Mouse (Mus musculus) liver, adult 2 months (tissue): ENCODE results near the gene Stk10. TPM values are rescaled to one million over a fixed set of nuclear protein-coding genes. Genes with fewer than 3 reads are reported as not detected.
A peak's percentile ranks its signal among the peaks of the same experiment; 100 is the strongest.

ENCODE experiments used
- DNase-seq: peaks from one replicate; pipeline ENCODE4 v3.0.0-alpha.2; 2011; ENCODE audit warnings: low read depth, low spot score; ENCODE audit errors: extremely low read depth
- H3K27ac ChIP-seq: fragments of 200-500 bp; replicated peaks from 2 replicates; pipeline ENCODE4 v1.5.1; 2012; ENCODE audit warnings: low read depth, mild to moderate bottlenecking, control low read depth, inconsistent platforms, low read length; ENCODE audit not compliant: insufficient read depth
- H3K27me3 ChIP-seq: fragments of 200-500 bp; 2 replicates; pipeline ENCODE4 v1.6.1; 2012; ENCODE audit warnings: mild to moderate bottlenecking, moderate library complexity, low read length, inconsistent platforms; ENCODE audit not compliant: control insufficient read depth, insufficient read depth
- H3K36me3 ChIP-seq: fragments of 200-500 bp; 2 replicates; pipeline ENCODE4 v1.6.1; 2012; ENCODE audit warnings: low read length, inconsistent platforms; ENCODE audit not compliant: control insufficient read depth, insufficient read depth
- H3K4me1 ChIP-seq: fragments of 200-500 bp; 2 replicates; pipeline ENCODE4 v1.6.1; 2011; ENCODE audit warnings: low read length; ENCODE audit not compliant: control insufficient read depth, insufficient read depth
- H3K4me3 ChIP-seq: fragments of 200-500 bp; 2 replicates; pipeline ENCODE4 v1.5.1; 2011; ENCODE audit warnings: low read depth, mild to moderate bottlenecking, control low read depth, low read length, moderate library complexity; ENCODE audit not compliant: insufficient read depth
- H3K79me2 ChIP-seq: fragments of 200-500 bp; 2 replicates; pipeline ENCODE4 v1.6.1; 2012; ENCODE audit warnings: inconsistent platforms, mild to moderate bottlenecking, low read length, moderate library complexity; ENCODE audit not compliant: control insufficient read depth, insufficient read depth
- H3K9ac ChIP-seq: fragments of 200-500 bp; 2 replicates; pipeline ENCODE4 v1.6.1; 2012; ENCODE audit warnings: low read depth, mild to moderate bottlenecking, control low read depth, inconsistent platforms, low read length
- CTCF ChIP-seq: fragments of 200-500 bp; IDR thresholded peaks from 2 replicates; pipeline ENCODE4 v1.5.1; 2011; ENCODE audit warnings: low read depth, low read length, control low read depth
- POLR2A ChIP-seq: fragments of 200-500 bp; IDR thresholded peaks from 2 replicates; pipeline ENCODE4 v1.6.1; 2011; ENCODE audit warnings: low read length, control low read depth; ENCODE audit not compliant: insufficient read depth; ENCODE audit errors: extremely low read depth
- WGBS: fragments of 180-500 bp; shearing (Covaris S2); methylation state at CpG from one replicate; pipeline ENCODE4 v1.1.7; 2018; 5-methylcytosine and 5-hydroxymethylcytosine counted together
- polyA plus RNA-seq: library from polyadenylated mRNA; depleted of rRNA; stranded (reverse); fragments of >200 nt; gene quantifications from 2 replicates; pipeline ENCODE4 v1.2.3, GENCODE M21; 2012
- total RNA-seq: library from RNA; depleted of rRNA; stranded (reverse); fragments of >200 nt; gene quantifications from 2 replicates; pipeline ENCODE4 v1.2.3, GENCODE M21; 2014

Gene Stk10
- total and polyA plus RNA-seq, 2 experiments = 2.0 to 2.4 TPM

DNA sequence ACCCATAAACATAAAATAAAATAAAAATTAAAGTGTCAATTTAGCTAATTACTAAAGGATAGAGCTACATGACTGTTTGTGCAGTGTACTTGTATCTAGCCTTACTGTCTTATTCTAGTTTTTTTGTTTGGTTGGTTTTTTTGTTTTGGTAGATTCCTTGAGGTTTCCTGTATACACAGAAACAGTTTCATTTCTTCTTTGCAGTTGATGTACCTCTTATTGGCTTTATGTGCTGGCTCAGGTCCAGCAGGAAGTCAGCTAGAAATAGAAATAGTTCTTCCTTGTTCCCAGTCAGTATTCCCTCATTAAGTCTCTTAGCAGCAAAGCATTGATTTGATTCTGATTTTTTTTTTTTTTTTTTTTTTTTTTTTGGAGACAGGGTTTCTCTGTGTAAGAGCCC lies 74.2 kb downstream of the Stk10 start:
- Histone ChIP-seq H3K4me3 (no peak overlapping the region), H3K4me1 (peaks cover 8% of the 10 kb centered on the region), H3K36me3 (no peaks in the 10 kb centered on the region), H3K9ac (no peak overlapping the region), H3K27me3 (no peaks in the 10 kb centered on the region), H3K27ac (no peak overlapping the region), H3K79me2 (no peaks in the 10 kb centered on the region)
- no peak for TF ChIP-seq CTCF
- no peak for TF ChIP-seq POLR2A
- DNase-seq = peak; percentile 44

DNA sequence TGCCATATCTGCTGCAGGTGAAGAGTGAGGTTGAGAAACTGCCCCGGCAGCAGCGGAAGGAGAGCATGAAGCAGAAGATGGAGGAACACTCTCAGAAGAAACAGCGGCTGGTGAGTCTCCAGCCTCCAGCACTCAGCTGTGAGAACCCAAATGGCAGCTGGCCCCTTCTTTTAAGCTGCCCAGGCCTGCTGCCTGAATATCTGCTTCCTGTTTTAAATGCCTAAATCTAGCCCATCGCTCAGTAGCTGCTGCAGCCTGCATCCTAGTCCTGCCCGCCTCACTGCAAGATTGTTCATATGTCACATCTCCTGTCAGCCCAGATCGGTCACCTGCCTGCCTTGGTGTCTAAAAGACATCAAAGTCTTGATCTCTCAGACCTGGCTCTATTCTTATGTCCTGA lies 77.5 kb downstream of the Stk10 start:
- DNase-seq = no peak
- TF ChIP-seq CTCF = no peak
- no peak for TF ChIP-seq POLR2A

DNA sequence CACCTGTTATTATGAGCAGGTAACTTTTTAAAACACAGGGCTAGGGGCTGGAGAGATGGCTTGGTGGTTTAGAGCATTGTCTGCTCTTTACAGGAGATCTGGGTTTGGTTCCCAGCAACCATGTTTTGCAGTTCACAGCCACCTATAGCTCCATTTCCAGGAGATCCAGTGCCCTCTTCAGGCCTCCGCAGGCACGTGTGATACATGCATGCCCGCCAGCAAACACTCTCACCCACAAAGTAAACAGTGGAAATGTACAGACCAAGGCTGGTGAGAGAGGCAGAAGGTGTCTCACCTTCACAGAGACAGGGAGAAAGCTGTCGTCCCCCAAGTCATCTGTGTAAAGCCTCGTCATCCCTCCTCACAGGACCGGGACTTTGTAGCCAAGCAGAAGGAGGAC lies 79.2 kb downstream of the Stk10 start:
- DNase-seq = no peak
- no peaks in the 10 kb centered on the region for H3K27me3 ChIP-seq
- H3K4me1 ChIP-seq = no peaks in the 10 kb centered on the region
- TF ChIP-seq POLR2A (no peak), CTCF (no peak)
- no peaks in the 10 kb centered on the region for H3K79me2 ChIP-seq
- H3K27ac ChIP-seq = no peak overlapping the region
- no peak overlapping the region for H3K4me3 ChIP-seq
- H3K9ac ChIP-seq = no peak overlapping the region
- WGBS = 91% methylated on average over 6 of the region's 6 CpGs
- no peaks in the 10 kb centered on the region for H3K36me3 ChIP-seq

More for the DNA sequence above, 77.5 kb downstream of the Stk10 start:
- Histone ChIP-seq H3K27me3 (no peaks in the 10 kb centered on the region), H3K79me2 (no peaks in the 10 kb centered on the region), H3K27ac (no peak overlapping the region), H3K9ac (no peak overlapping the region), H3K4me1 (peaks cover under 1% of the 10 kb centered on the region; the same call in 1 of the 2 replicates), H3K36me3 (no peaks in the 10 kb centered on the region), H3K4me3 (no peak overlapping the region)
- 88% methylated on average over 6 of the region's 6 CpGs for whole genome bisulfite sequencing

DNA sequence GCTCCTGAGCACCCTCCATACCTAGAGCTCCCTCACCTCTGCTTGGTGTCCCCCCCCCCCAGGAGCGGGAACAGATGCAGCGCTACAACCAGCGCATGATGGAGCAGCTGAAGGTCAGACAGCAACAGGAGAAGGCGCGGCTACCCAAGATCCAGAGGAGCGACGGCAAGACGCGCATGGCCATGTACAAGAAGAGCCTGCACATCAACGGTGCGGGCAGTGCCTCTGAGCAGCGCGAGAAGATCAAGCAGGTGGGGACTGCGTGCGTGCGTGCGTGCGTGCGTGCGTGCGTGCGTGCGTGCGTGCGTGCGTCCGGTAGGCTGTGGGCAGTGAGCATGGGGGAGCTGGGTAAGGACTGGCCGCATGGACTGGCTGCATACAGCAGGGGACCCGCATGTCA lies 81.4 kb downstream of the Stk10 start:
- no peaks in the 10 kb centered on the region for H3K36me3 ChIP-seq
- H3K4me1 ChIP-seq = peaks cover 4% of the 10 kb centered on the region; the same call in 1 of the 2 replicates
- H3K27ac ChIP-seq = no peak overlapping the region
- TF ChIP-seq POLR2A (no peak), CTCF (no peak)
- H3K27me3 ChIP-seq = no peaks in the 10 kb centered on the region
- H3K9ac ChIP-seq = no peak overlapping the region
- H3K4me3 ChIP-seq = no peak overlapping the region
- DNase-seq = no peak
- no peaks in the 10 kb centered on the region for H3K79me2 ChIP-seq
- WGBS = 97% methylated on average over 29 of the region's 29 CpGs

DNA sequence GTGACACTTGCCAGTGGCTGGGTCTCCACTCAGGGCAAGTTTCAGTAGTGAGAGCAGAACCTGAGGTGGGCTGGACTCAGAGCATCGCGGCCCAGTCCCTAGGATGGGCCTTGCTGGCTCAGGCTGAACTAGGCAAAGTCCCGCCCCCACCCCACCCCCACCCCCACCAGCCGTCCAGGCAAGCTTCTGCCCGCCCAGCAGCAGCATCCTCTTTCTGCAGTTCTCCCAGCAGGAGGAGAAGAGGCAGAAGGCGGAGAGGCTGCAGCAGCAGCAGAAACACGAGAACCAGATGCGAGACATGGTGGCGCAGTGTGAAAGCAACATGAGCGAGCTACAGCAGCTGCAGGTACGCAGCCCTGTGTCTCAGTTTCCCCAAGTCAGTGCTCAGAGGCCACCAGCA lies 82.5 kb downstream of the Stk10 start:
- H3K79me2 ChIP-seq = no peaks in the 10 kb centered on the region
- TF ChIP-seq POLR2A (no peak), CTCF (no peak)
- peaks cover 4% of the 10 kb centered on the region; the same call in 1 of the 2 replicates for H3K4me1 ChIP-seq
- 75% methylated on average over 11 of the region's 11 CpGs for WGBS
- no peak overlapping the region for H3K9ac ChIP-seq
- no peak overlapping the region for H3K27ac ChIP-seq
- H3K36me3 ChIP-seq = no peaks in the 10 kb centered on the region
- H3K4me3 ChIP-seq = no peak overlapping the region
- no peak for DNase-seq
- H3K27me3 ChIP-seq = no peaks in the 10 kb centered on the region

DNA sequence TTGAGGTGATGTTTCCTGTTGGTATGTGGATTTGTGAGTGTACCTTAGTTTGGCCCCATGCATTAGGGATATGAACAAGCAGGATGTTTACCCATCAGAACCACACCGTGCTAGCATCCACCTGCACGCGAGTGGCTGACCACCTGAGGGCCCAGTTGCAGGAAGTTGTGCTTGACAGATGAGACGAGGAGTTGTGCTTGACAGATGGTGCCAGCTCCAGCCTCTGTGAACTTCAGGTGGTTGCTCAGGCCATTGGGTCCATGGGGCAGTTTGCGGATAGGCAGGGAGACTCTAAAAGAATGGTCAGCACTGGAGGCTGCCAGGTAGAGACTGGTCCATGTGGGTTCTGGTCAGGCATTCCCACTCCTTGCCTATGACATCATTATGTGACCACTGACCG lies 83.0 kb downstream of the Stk10 start:
- no peak for TF ChIP-seq CTCF
- TF ChIP-seq POLR2A = no peak
- Histone ChIP-seq H3K9ac (no peak overlapping the region), H3K4me3 (no peak overlapping the region), H3K36me3 (no peaks in the 10 kb centered on the region), H3K27ac (no peak overlapping the region), H3K4me1 (peaks cover 4% of the 10 kb centered on the region; the same call in 1 of the 2 replicates), H3K79me2 (no peaks in the 10 kb centered on the region), H3K27me3 (no peaks in the 10 kb centered on the region)
- no peak for DNase-seq
- WGBS = 87% methylated on average over 6 of the region's 6 CpGs
